Mouse (Mus musculus) heart, adult 10 weeks (tissue): Measurements from ENCODE around the gene Gm2056. TPM values are rescaled to one million over a fixed set of nuclear protein-coding genes. Genes with fewer than 3 reads are reported as not detected.

Experiments used
- polyA plus RNA-seq: library from polyadenylated mRNA; stranded (reverse); fragments of 350-450 nt; fragmentation: Illumina TruSeq; extraction: RNeasy Lipid Tissue Mini Kit (QIAGEN cat#74804); gene quantifications from one replicate; pipeline ENCODE4 v1.2.3, GENCODE M21; 2014; ENCODE audit warnings: low read depth, low replicate concordance

The Gm2056 gene
- not detected for polyA plus RNA-seq

DNA sequence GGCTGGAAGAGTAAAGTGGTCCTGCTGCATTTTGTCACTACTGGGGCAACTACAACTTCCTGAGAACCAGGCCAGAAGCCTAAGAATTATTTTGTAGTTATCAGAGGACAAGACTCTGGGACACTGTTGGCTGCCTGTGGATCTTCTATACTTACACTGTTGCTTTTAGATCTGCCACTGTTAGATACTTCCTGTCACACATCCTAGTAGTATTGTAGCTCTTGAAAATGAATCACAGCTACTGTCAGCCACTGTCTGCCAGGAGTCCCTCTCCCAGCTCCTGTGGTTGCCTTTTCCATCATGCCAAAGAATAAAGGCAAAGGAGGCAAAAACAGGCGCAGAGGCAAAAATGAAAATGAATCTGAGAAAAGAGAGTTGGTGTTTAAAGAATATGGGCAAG is at the start of gene Gm2056:
TSS of gene Gm2056 (plus strand) at position 301 of the 400 bp plus-strand sequence.

DNA sequence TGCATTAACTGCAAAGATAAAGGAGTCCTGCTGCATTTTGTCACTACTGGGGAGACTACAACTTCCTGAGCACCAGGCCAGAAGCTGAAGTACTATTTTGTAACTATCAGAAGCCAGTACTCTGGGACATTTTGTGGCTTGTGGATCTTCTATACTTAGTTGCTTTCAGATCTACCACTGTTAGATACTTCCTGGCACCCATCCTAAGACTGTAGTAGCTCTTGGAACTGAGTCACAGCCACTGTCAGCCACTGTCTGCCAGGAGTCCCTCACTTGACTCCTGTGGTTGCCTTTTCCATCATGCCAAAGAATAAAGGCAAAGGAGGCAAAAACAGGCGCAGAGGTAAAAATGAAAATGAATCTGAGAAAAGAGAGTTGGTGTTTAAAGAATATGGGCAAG is 15.3 kb upstream of the Gm2056 start, which contains the start of gene Gm2075:
TSS of gene Gm2075 (plus strand) at position 301 of the 400 bp plus-strand sequence.

DNA sequence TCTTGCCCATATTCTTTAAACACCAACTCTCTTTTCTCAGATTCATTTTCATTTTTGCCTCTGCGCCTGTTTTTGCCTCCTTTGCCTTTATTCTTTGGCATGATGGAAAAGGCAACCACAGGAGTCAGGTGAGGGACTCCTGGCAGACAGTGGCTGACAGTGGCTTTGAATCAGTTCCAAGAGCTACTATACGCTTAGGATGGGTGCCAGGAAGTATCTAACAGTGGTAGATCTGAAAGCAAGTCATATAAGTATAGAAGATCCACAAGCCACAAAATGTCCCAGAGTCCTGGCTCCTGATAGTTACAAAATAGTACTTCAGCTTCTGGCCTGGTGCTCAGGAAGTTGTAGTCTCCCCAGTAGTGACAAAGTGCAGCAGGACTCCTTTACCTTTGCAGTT is 8.1 kb upstream of the Gm2056 start, which contains the start of gene Gm6803:
TSS of gene Gm6803 (minus strand) at position 101 of the 400 bp plus-strand sequence.

Other genes with a start within 250 kb of the Gm2056 start
- not detected for gene Gm21936, start 231.5 kb upstream of the Gm2056 start, polyA plus RNA-seq
- not detected for gene BB287469, start 210.4 kb upstream of the Gm2056 start, polyA plus RNA-seq
- not detected for gene Gm2001, start 184.7 kb upstream of the Gm2056 start, polyA plus RNA-seq
- not detected for gene Gm2016, start 152.9 kb upstream of the Gm2056 start, polyA plus RNA-seq
- gene Gm2022, start 131.6 kb upstream of the Gm2056 start, polyA plus RNA-seq: not detected
- not detected for gene Gm2035, start 107.1 kb upstream of the Gm2056 start, polyA plus RNA-seq
- not detected for gene Gm2042, start 72.9 kb upstream of the Gm2056 start, polyA plus RNA-seq
- not detected for gene Gm2075, start 15.2 kb upstream of the Gm2056 start, polyA plus RNA-seq
- gene Gm6803, start 8.2 kb upstream of the Gm2056 start, polyA plus RNA-seq: not detected
- gene Gm16368, start 56.7 kb downstream of the Gm2056 start, polyA plus RNA-seq: not detected
- not detected for gene Gm10436, start 155.1 kb downstream of the Gm2056 start, polyA plus RNA-seq
- gene Gm8332, start 223.1 kb downstream of the Gm2056 start, polyA plus RNA-seq: not detected
- gene Gm5662, start 247.5 kb downstream of the Gm2056 start, polyA plus RNA-seq: not detected